Mouse (Mus musculus): ENCODE measurements at regions not wholly inside any gene's neighbourhood (a gene's known extent, or its start where the extent isn't known, plus 50 kb on each side); places are given as distances from the start of the nearest gene placed in this dataset.

GRCm38 (mm10) chr17:43197232-43197631 lies 72.9 kb upstream of the Adgrf1 start:
- Histone ChIP-seq H3K4me1 (ENCODE audit: control insufficient read depth, insufficient read depth, low read length) (no peaks in the 10 kb centered on the region), H3K9ac (replicated peaks; ENCODE audit: low read depth, low read length) (no peak overlapping the region), H3K27ac (ENCODE audit: low read depth, low read length) (no peak overlapping the region), H3K27me3 (ENCODE audit: control insufficient read depth, insufficient read depth, low read length) (no peaks in the 10 kb centered on the region), H3K4me3 (ENCODE audit: low read depth, low read length) (no peak overlapping the region), H3K4me2 (ENCODE audit: low read depth, low read length) (no peak overlapping the region), H3K36me3 (ENCODE audit: control insufficient read depth, insufficient read depth, low read length) (no peaks in the 10 kb centered on the region), H3K9me3 (ENCODE audit: control insufficient read depth, low read length) (no peaks in the 10 kb centered on the region)
- WGBS, result 14% methylated on average over 1 of the region's 1 CpGs
- ATAC-seq (ENCODE audit: low read depth), result no peak

DNA sequence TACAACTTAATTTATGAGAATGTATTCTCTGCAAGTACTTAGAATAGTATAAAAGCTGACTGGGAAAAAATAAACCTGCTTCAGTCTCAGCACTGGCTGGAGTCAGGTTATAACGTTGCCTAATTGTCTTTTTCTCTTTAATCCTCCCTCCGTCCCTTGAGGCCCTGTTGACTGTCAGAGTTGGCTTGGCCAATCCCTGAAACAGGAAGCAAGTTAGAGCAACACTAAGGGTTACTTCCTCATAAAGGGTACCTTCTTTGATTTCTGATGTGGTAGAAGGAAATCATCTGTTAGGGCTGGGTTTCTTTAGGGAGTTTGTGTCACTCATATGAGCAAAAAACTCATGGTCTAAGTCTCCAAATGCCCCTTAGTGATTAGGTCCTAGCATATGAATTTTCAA lies 69.3 kb upstream of the Adgrf1 start:
- no peaks in the 10 kb centered on the region for H3K4me1 ChIP-seq (ENCODE audit: control insufficient read depth, insufficient read depth, low read length)
- no peak overlapping the region for H3K9ac ChIP-seq (replicated peaks; ENCODE audit: low read depth, low read length)
- ATAC-seq (ENCODE audit: low read depth), result no peak
- no peaks in the 10 kb centered on the region for H3K36me3 ChIP-seq (ENCODE audit: control insufficient read depth, insufficient read depth, low read length)
- H3K4me2 ChIP-seq (ENCODE audit: low read depth, low read length), result no peak overlapping the region
- no peak overlapping the region for H3K4me3 ChIP-seq (ENCODE audit: low read depth, low read length)
- H3K9me3 ChIP-seq (ENCODE audit: control insufficient read depth, low read length), result no peaks in the 10 kb centered on the region
- 74% methylated on average over 2 of the region's 2 CpGs for WGBS
- H3K27me3 ChIP-seq (ENCODE audit: control insufficient read depth, insufficient read depth, low read length), result no peaks in the 10 kb centered on the region
- no peak overlapping the region for H3K27ac ChIP-seq (ENCODE audit: low read depth, low read length)

DNA sequence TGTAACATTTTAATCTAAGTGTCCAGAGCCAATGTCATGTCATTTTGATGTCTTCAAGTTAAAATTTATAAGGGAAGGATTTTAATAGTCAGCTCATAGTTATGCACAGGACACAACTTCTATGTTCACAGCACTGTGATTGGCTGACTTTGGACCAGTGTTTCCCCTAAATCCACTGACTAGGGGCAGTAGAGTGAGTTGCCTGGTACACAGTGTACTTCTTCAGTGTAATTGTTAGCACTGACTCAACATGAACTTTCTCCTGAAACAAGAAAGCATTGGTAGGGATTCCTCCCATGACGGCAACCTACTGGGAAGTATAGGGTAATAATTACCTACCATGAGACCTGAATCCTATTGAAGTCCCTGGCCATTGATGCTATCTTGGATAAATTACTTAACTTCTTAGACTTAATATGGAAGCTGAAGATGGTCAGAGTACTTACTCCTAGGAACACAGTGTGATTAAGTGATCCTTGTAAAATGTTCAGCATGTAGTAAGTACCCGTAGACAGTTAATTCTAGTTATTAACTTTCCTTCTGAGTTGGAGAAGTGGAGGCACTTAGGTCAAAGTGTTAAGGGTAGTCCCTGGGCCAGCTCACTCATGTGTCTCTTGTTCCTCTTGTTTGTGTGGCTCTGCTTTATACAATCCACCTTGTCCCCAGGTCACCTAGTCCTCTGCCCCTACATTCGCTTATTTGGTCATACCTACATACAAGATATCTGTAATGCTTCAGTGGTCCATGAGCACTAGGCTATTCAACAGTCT lies 63.2 kb upstream of the Adgrf1 start:
- H3K4me1 ChIP-seq (ENCODE audit: control insufficient read depth, insufficient read depth, low read length), result no peaks in the 10 kb centered on the region
- no peak overlapping the region for H3K27ac ChIP-seq (ENCODE audit: low read depth, low read length)
- no peak overlapping the region for H3K4me2 ChIP-seq (ENCODE audit: low read depth, low read length)
- no peak for ATAC-seq (ENCODE audit: low read depth)
- 91% methylated on average over 3 of the region's 3 CpGs for WGBS
- H3K9ac ChIP-seq (replicated peaks; ENCODE audit: low read depth, low read length), result no peak overlapping the region
- no peaks in the 10 kb centered on the region for H3K27me3 ChIP-seq (ENCODE audit: control insufficient read depth, insufficient read depth, low read length)
- no peaks in the 10 kb centered on the region for H3K36me3 ChIP-seq (ENCODE audit: control insufficient read depth, insufficient read depth, low read length)
- H3K9me3 ChIP-seq (ENCODE audit: control insufficient read depth, low read length), result no peaks in the 10 kb centered on the region
- H3K4me3 ChIP-seq (ENCODE audit: low read depth, low read length), result no peak overlapping the region

- 85% methylated on average over 1 of the region's 1 CpGs for WGBS
- Histone ChIP-seq H3K9me3 (ENCODE audit: control insufficient read depth, low read length) (no peaks in the 10 kb centered on the region), H3K9ac (replicated peaks; ENCODE audit: low read depth, low read length) (no peak overlapping the region), H3K4me2 (ENCODE audit: low read depth, low read length) (no peak overlapping the region), H3K36me3 (ENCODE audit: control insufficient read depth, insufficient read depth, low read length) (no peaks in the 10 kb centered on the region), H3K27ac (ENCODE audit: low read depth, low read length) (no peak overlapping the region), H3K4me1 (ENCODE audit: control insufficient read depth, insufficient read depth, low read length) (no peaks in the 10 kb centered on the region), H3K27me3 (ENCODE audit: control insufficient read depth, insufficient read depth, low read length) (no peaks in the 10 kb centered on the region), H3K4me3 (ENCODE audit: low read depth, low read length) (no peak overlapping the region)
- no peak for ATAC-seq (ENCODE audit: low read depth)
Measured at GRCm38 (mm10) chr17:43209727-43210126, 60.4 kb upstream of the Adgrf1 start.

GRCm38 (mm10) chr17:43214038-43214437 lies 56.1 kb upstream of the Adgrf1 start:
- H3K4me2 ChIP-seq (ENCODE audit: low read depth, low read length), result no peak overlapping the region
- H3K9ac ChIP-seq (replicated peaks; ENCODE audit: low read depth, low read length), result no peak overlapping the region
- no peaks in the 10 kb centered on the region for H3K27me3 ChIP-seq (ENCODE audit: control insufficient read depth, insufficient read depth, low read length)
- H3K27ac ChIP-seq (ENCODE audit: low read depth, low read length), result no peak overlapping the region
- H3K4me3 ChIP-seq (ENCODE audit: low read depth, low read length), result no peak overlapping the region
- no peaks in the 10 kb centered on the region for H3K9me3 ChIP-seq (ENCODE audit: control insufficient read depth, low read length)
- H3K36me3 ChIP-seq (ENCODE audit: control insufficient read depth, insufficient read depth, low read length), result no peaks in the 10 kb centered on the region
- ATAC-seq (ENCODE audit: low read depth), result no peak
- WGBS, result 93% methylated on average over 1 of the region's 1 CpGs
- H3K4me1 ChIP-seq (ENCODE audit: control insufficient read depth, insufficient read depth, low read length), result no peaks in the 10 kb centered on the region

DNA sequence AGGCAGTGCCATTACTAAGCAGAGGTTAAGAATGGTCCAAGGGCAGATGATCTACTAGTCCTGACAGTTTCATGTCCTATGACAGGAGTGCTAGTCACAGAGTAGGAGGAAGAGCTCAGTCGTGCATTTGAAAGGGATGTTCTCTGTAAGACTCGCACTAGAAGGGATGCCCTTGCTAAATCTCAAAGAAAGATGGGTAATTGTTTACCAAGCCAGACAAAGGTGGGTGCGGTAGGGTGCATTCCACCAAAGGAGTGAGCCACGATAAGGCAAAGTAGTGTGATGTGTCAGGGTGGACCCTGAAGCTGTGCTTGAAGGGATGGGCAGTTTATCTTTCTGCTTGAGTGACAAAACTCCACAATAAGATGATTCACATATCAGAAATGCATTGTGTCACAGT lies 50.5 kb upstream of the Adgrf1 start:
- Histone ChIP-seq H3K4me1 (ENCODE audit: control insufficient read depth, insufficient read depth, low read length) (no peaks in the 10 kb centered on the region), H3K36me3 (ENCODE audit: control insufficient read depth, insufficient read depth, low read length) (no peaks in the 10 kb centered on the region), H3K9me3 (ENCODE audit: control insufficient read depth, low read length) (no peaks in the 10 kb centered on the region), H3K9ac (replicated peaks; ENCODE audit: low read depth, low read length) (no peak overlapping the region), H3K4me2 (ENCODE audit: low read depth, low read length) (no peak overlapping the region), H3K27ac (ENCODE audit: low read depth, low read length) (no peak overlapping the region), H3K27me3 (ENCODE audit: control insufficient read depth, insufficient read depth, low read length) (no peaks in the 10 kb centered on the region), H3K4me3 (ENCODE audit: low read depth, low read length) (no peak overlapping the region)
- ATAC-seq (ENCODE audit: low read depth), result no peak
- 77% methylated on average over 4 of the region's 4 CpGs for WGBS
